Mouse (Mus musculus) heart, postnatal 0 days (tissue): ENCODE measurements around the gene Abr. TPM values are rescaled to one million over a fixed set of nuclear protein-coding genes. Genes with fewer than 3 reads are reported as not detected.

Experiments used
- ATAC-seq: fragments of 200-750 bp; cut with Nextera tagmentation; 2 replicates; pipeline ENCODE4 v1.8.0; 2017; ENCODE audit warnings: low read depth, moderate number of reproducible peaks, moderate library complexity; ENCODE audit not compliant: insufficient read depth
- DNase-seq: peaks from one replicate; pipeline ENCODE4 v3.0.0-alpha.2; 2016; ENCODE audit warnings: low spot score
- H3K27ac ChIP-seq: fragments of 300-500 bp; sonication (generic); 2 replicates; pipeline ENCODE4 v1.5.1; 2014; ENCODE audit warnings: low read depth, mild to moderate bottlenecking
- H3K27me3 ChIP-seq: fragments of 300-500 bp; sonication (generic); 2 replicates; pipeline ENCODE4 v1.6.1; 2014; ENCODE audit warnings: low read length, mixed read lengths; ENCODE audit not compliant: control insufficient read depth, insufficient read depth
- H3K36me3 ChIP-seq: fragments of 300-500 bp; sonication (generic); replicated peaks from 2 replicates; pipeline ENCODE4 v1.6.1; 2014; ENCODE audit warnings: low read length, mixed read lengths; ENCODE audit not compliant: control insufficient read depth, insufficient read depth
- H3K4me1 ChIP-seq: fragments of 300-500 bp; sonication (generic); 2 replicates; pipeline ENCODE4 v1.6.1; 2014; ENCODE audit warnings: antibody characterized with exemption; ENCODE audit not compliant: control insufficient read depth, insufficient read depth
- H3K4me2 ChIP-seq: fragments of 300-500 bp; sonication (generic); 2 replicates; pipeline ENCODE4 v1.6.1; 2014; ENCODE audit warnings: low read depth, mild to moderate bottlenecking, low read length, moderate library complexity
- H3K4me3 ChIP-seq: fragments of 300-500 bp; sonication (generic); 2 replicates; pipeline ENCODE4 v1.5.1; 2014; ENCODE audit warnings: low read depth, low read length
- H3K9ac ChIP-seq: fragments of 300-500 bp; sonication (generic); replicated peaks from 2 replicates; pipeline ENCODE4 v1.6.1; 2014; ENCODE audit warnings: low read depth, low read length, mixed read lengths
- H3K9me3 ChIP-seq: fragments of 300-500 bp; sonication (generic); replicated peaks from 2 replicates; pipeline ENCODE4 v1.6.1; 2016; ENCODE audit warnings: low read length; ENCODE audit not compliant: control insufficient read depth
- CTCF ChIP-seq: IDR thresholded peaks from 2 replicates; pipeline ENCODE4 v1.5.1; 2016; ENCODE audit warnings: antibody characterized with exemption, control low read depth, low read depth
- EP300 ChIP-seq: IDR thresholded peaks from 2 replicates; pipeline ENCODE4 v1.6.1; 2016; ENCODE audit warnings: antibody characterized with exemption, low read depth
- WGBS: fragments of 180-500 bp; shearing (Covaris S2); extraction: QIAGEN DNeasy Blood & Tissue Kit; methylation state at CpG from one replicate; pipeline ENCODE4 v1.1.7; 2014; 5-methylcytosine and 5-hydroxymethylcytosine counted together
- polyA plus RNA-seq: library from polyadenylated mRNA; unstranded; fragments of >200 nt; fragmentation: Nextera tagmentation; extraction: Ambion mirVana; gene quantifications from 2 replicates; pipeline ENCODE4 v1.2.1, GENCODE M21; 2015
- total RNA-seq: library from RNA; depleted of rRNA; stranded (reverse); fragments of >200 nt; gene quantifications from 2 replicates; pipeline ENCODE4 v1.2.3, GENCODE M21; 2014; ENCODE audit warnings: low replicate concordance

Abr gene
- total and polyA plus RNA-seq, 2 experiments from 2014 or later, result 14.1 to 48.9 TPM

DNA sequence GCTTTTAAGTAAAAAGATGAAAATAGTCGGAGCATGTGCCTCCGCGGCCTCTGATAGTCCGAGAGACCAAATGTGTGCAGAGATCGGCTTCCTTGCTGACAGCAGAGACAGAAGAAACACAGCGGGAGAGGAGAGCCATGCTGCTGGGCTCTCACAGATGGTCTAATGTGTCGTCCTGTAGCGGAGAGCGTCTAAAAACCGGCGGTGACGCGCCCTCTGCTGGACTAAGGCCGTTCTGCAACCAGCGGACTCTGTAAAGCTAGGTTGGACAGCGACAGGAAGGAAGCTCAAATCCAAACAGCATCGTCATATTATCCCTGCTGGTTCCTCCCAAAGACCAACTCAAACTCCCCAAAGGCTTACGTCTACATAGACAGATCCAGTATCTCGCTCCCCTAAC, 23.8 kb upstream of the Abr start:
- WGBS, result under 1% methylated on average over 19 of the region's 19 CpGs
- no peaks in the 10 kb centered on the region for H3K36me3 ChIP-seq
- peaks cover 8% of the 10 kb centered on the region; the same call in 1 of the 2 replicates for H3K27me3 ChIP-seq
- no peaks in the 10 kb centered on the region for H3K9me3 ChIP-seq
- ATAC-seq (peak; percentile 82), DNase-seq (peak; percentile 82)
- peaks cover 6% of the 10 kb centered on the region; the same call in 1 of the 2 replicates for H3K4me1 ChIP-seq
- no peak overlapping the region for H3K4me3 ChIP-seq
- TF ChIP-seq EP300, result no peak
- peak; percentile 97 for TF ChIP-seq CTCF
- no peak overlapping the region for H3K27ac ChIP-seq
- peak overlapping the region; percentile 40; the same call in 1 of the 2 replicates for H3K4me2 ChIP-seq
- no peak overlapping the region for H3K9ac ChIP-seq

- no peak overlapping the region for H3K4me3 ChIP-seq
- ATAC-seq, result no peak
- WGBS, result 72% methylated on average over 9 of the region's 9 CpGs
Measured at GRCm38 (mm10) chr11:76645036-76645435, 22.9 kb upstream of the Abr start.

DNA sequence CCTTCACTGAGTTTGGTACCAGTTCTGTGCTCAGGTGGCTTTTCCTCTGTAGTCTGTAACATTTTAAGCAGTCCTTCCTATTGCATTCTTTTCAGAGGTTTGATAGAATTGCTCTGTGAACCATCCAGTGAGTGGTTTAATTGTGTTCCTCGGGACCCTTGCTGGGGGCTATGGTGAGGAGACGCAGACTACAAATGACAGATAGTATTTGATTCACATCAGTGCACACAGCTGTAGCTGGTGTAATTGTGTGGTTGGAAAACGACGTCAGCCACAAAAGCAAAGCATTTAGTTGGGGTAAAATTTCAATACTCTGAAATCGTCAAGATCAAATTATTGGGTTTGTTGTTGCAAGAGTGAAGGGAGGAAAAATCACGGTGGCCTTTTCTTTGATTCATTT, 22.1 kb upstream of the Abr start:
- DNase-seq (no peak), ATAC-seq (no peak)
- no peak overlapping the region for H3K27ac ChIP-seq
- no peak overlapping the region for H3K9ac ChIP-seq
- no peak overlapping the region for H3K4me3 ChIP-seq
- no peaks in the 10 kb centered on the region for H3K36me3 ChIP-seq
- H3K4me1 ChIP-seq, result peaks cover 6% of the 10 kb centered on the region; the same call in 1 of the 2 replicates
- peaks cover 8% of the 10 kb centered on the region; the same call in 1 of the 2 replicates for H3K27me3 ChIP-seq
- TF ChIP-seq EP300, result no peak
- TF ChIP-seq CTCF, result no peak
- H3K4me2 ChIP-seq, result no peak overlapping the region
- 74% methylated on average over 6 of the region's 6 CpGs for WGBS
- H3K9me3 ChIP-seq, result no peaks in the 10 kb centered on the region

More at GRCm38 (mm10) chr11:76645036-76645435, 22.9 kb upstream of the Abr start:
- Histone ChIP-seq H3K4me2 (no peak overlapping the region), H3K27me3 (peaks cover 8% of the 10 kb centered on the region; the same call in 1 of the 2 replicates), H3K27ac (no peak overlapping the region), H3K9ac (no peak overlapping the region), H3K9me3 (no peaks in the 10 kb centered on the region), H3K36me3 (no peaks in the 10 kb centered on the region), H3K4me1 (peaks cover 6% of the 10 kb centered on the region; the same call in 1 of the 2 replicates)
- no peak for TF ChIP-seq CTCF
- TF ChIP-seq EP300, result no peak
- DNase-seq, result no peak

DNA sequence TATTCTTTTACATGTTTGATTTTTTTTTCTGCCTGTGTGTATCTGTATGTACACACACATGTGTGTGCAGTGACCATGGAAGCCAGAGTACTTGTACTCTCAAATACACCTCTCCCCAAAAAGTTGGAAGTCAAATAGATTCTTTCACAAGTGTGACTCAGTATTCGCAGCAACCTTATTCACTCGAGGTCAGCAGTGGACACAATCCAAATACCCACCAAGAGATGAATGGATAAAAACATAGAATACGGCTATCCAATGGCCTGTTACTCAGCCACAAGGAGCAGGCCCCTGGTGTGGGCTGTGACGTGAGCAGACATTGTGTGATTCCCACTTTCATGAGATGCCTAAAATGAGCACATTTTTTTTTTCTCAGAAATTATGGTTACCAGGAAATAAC, 18.1 kb upstream of the Abr start:
- WGBS, result 76% methylated on average over 4 of the region's 4 CpGs
- Histone ChIP-seq H3K9ac (no peak overlapping the region), H3K36me3 (no peaks in the 10 kb centered on the region), H3K4me3 (no peak overlapping the region), H3K9me3 (no peaks in the 10 kb centered on the region), H3K4me2 (no peak overlapping the region), H3K27ac (no peak overlapping the region), H3K27me3 (peaks cover 3% of the 10 kb centered on the region; the same call in 1 of the 2 replicates), H3K4me1 (no peaks in the 10 kb centered on the region)
- TF ChIP-seq EP300 (no peak), CTCF (no peak)
- ATAC-seq, result no peak
- no peak for DNase-seq

- no peaks in the 10 kb centered on the region for H3K27me3 ChIP-seq
- no peak overlapping the region for H3K27ac ChIP-seq
- TF ChIP-seq CTCF (no peak), EP300 (no peak)
- whole genome bisulfite sequencing, result 80% methylated on average over 17 of the region's 17 CpGs
- DNase-seq, result no peak
- no peak overlapping the region for H3K4me2 ChIP-seq
- H3K36me3 ChIP-seq, result no peaks in the 10 kb centered on the region
- H3K9ac ChIP-seq, result no peak overlapping the region
- no peak overlapping the region for H3K4me3 ChIP-seq
- H3K9me3 ChIP-seq, result no peaks in the 10 kb centered on the region
- ATAC-seq, result no peak
- H3K4me1 ChIP-seq, result no peaks in the 10 kb centered on the region
Measured at GRCm38 (mm10) chr11:76639269-76639985, 17.3 kb upstream of the Abr start.

DNA sequence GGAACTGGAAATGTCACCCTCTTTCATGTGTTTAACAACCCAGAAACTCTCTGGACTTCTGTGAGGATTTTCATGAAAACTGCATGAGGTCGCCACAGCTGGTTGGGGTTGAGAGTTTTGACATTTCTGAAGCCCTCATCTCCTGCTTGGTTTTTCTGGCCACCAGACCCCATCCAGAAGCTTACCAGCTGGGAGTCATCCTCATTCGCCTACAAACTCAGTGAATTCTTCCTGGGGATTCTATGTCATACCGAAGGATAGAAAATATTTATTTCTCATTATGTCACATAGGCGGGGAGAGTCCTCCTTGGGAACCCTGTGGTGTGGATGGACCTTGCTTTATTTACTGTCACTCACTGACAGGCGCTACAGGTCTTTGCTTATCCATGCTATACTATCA, 8.4 kb upstream of the Abr start:
- H3K4me2 ChIP-seq, result no peak overlapping the region
- H3K9ac ChIP-seq, result no peak overlapping the region
- ATAC-seq, result no peak
- TF ChIP-seq EP300, result no peak
- no peak for TF ChIP-seq CTCF
- H3K27me3 ChIP-seq, result 0 out of 2 replicates have a peak, but pooled peaks cover 5% of the 10 kb centered on the region
- no peak overlapping the region for H3K4me3 ChIP-seq
- no peaks in the 10 kb centered on the region for H3K36me3 ChIP-seq
- peaks cover 6% of the 10 kb centered on the region; the same call in 1 of the 2 replicates for H3K4me1 ChIP-seq
- peaks cover 3% of the 10 kb centered on the region; the same call in 1 of the 2 replicates for H3K9me3 ChIP-seq
- no peak for DNase-seq
- WGBS, result 75% methylated on average over 5 of the region's 5 CpGs
- H3K27ac ChIP-seq, result no peak overlapping the region
